In genomic region chr10:81362336-81362949, GRCm38 (mm10) we compare ENCODE assay signal across 12 mouse cellular contexts. TPM values are rescaled to one million over a fixed set of nuclear protein-coding genes. Genes with fewer than 3 reads are reported as not detected.
A peak's percentile ranks its signal among the peaks of the same experiment; 100 is the strongest.
DNase-seq lines count a peak whose midpoint lies in the region; ATAC-seq and TF ChIP-seq lines count a peak whose summit lies in the region.
"Had no signal": no experiment of that assay in that cellular context is flagged by ENCODE, and none has a peak within 500 bp of the region (broad histone marks: within the 10 kb centered on the region; RNA-seq: fewer than 3 reads in every experiment).

No protein-coding gene starts in this region.

- peak overlapping the region; percentile 82 for H3K4me2 ChIP-seq in heart, embryonic 12.5 days
- peak overlapping the region; percentile 96 for H3K4me2 ChIP-seq in liver, embryonic 12.5 days
- H3K4me2 ChIP-seq in stomach, postnatal 0 days (replicated peaks; ENCODE audit: low read depth), result peak overlapping the region; percentile 25

- TF ChIP-seq EP300 in stomach, postnatal 0 days (optimal IDR thresholded peaks at IDR 0.05), result no peak

- H3K27ac ChIP-seq in heart, embryonic 12.5 days (ENCODE audit: poor library complexity, severe bottlenecking), result peak overlapping the region; percentile 96
- H3K27ac ChIP-seq in testis, adult 2 months (ENCODE audit: control insufficient read depth, insufficient read depth, low read depth, low read length), result no peak overlapping the region
- H3K27ac ChIP-seq in liver, embryonic 12.5 days, result peak overlapping the region; percentile 94
- peak overlapping the region; percentile 82 for H3K27ac ChIP-seq in stomach, postnatal 0 days (replicated peaks)
- H3K27ac ChIP-seq: left cerebral cortex, adult 2 months had no signal

- WGBS in heart, embryonic 12.5 days, result 48% methylated on average over 12 of the region's 12 CpGs
- 32% methylated on average over 12 of the region's 12 CpGs for WGBS in liver, embryonic 12.5 days (ENCODE audit: insufficient replicate concordance)
- 60% methylated on average over 12 of the region's 12 CpGs for WGBS in stomach, postnatal 0 days

- no peak for TF ChIP-seq CTCF in testis, adult 2 months (IDR thresholded peaks at IDR 0.05; ENCODE audit: control insufficient read depth, insufficient read depth, insufficient replicate concordance, low read depth, low read length)
- TF ChIP-seq CTCF in stomach, postnatal 0 days (IDR thresholded peaks at IDR 0.05; ENCODE audit: low read depth), result no peak

- no peaks in the 10 kb centered on the region for H3K9me3 ChIP-seq in heart, embryonic 12.5 days (replicated peaks)
- no peaks in the 10 kb centered on the region for H3K9me3 ChIP-seq in liver, embryonic 12.5 days (replicated peaks)
- H3K9me3 ChIP-seq in stomach, postnatal 0 days (ENCODE audit: control insufficient read depth, low read length), result no peaks in the 10 kb centered on the region

- intact Hi-C loops in heart, postnatal 36 days (cut with DNase I), result no loop called here
- intact Hi-C loops in left cerebral cortex, postnatal 25 days (cut with DNase I), result no loop called here

- peak; percentile 58 for ATAC-seq in heart, embryonic 12.5 days (ENCODE audit: insufficient number of reproducible peaks, low FRiP score)
- peak; percentile 87 for ATAC-seq in liver, embryonic 12.5 days
- peak; percentile 36 for ATAC-seq in stomach, postnatal 0 days (ENCODE audit: low FRiP score, low TSS enrichment)

- peaks cover 33% of the 10 kb centered on the region for H3K36me3 ChIP-seq in heart, embryonic 12.5 days
- no peaks in the 10 kb centered on the region for H3K36me3 ChIP-seq in testis, adult 2 months (ENCODE audit: control insufficient read depth, insufficient read depth, low read length)
- peaks cover 69% of the 10 kb centered on the region for H3K36me3 ChIP-seq in liver, embryonic 12.5 days
- peaks cover 5% of the 10 kb centered on the region; the same call in 1 of the 2 replicates for H3K36me3 ChIP-seq in stomach, postnatal 0 days (ENCODE audit: control insufficient read depth, insufficient read depth, low read length)

- peaks cover 87% of the 10 kb centered on the region for H3K4me1 ChIP-seq in heart, embryonic 12.5 days (replicated peaks)
- peaks cover 28% of the 10 kb centered on the region for H3K4me1 ChIP-seq in testis, adult 2 months (ENCODE audit: control insufficient read depth, insufficient read depth, low read length)
- peaks cover 93% of the 10 kb centered on the region for H3K4me1 ChIP-seq in liver, embryonic 12.5 days
- H3K4me1 ChIP-seq in stomach, postnatal 0 days (replicated peaks; ENCODE audit: control insufficient read depth, insufficient read depth), result peaks cover 4% of the 10 kb centered on the region

- TF ChIP-seq POLR2A in testis, adult 2 months (IDR thresholded peaks at IDR 0.05; ENCODE audit: control insufficient read depth, low read depth, low read length), result no peak

- peak overlapping the region; percentile 49; the same call in 1 of the 2 replicates for H3K4me3 ChIP-seq in heart, embryonic 12.5 days
- H3K4me3 ChIP-seq in testis, adult 2 months (ENCODE audit: control insufficient read depth, low read depth, low read length), result peak overlapping the region; percentile 83
- peak overlapping the region; percentile 25 for H3K4me3 ChIP-seq in liver, embryonic 12.5 days
- H3K4me3 ChIP-seq in stomach, postnatal 0 days (ENCODE audit: low read depth, low read length), result no peak overlapping the region
- H3K4me3 ChIP-seq: left cerebral cortex, adult 2 months had no signal

- H3K9ac ChIP-seq in heart, embryonic 12.5 days, result peak overlapping the region; percentile 78
- peak overlapping the region; percentile 62 for H3K9ac ChIP-seq in liver, embryonic 12.5 days
- peak overlapping the region; percentile 38 for H3K9ac ChIP-seq in stomach, postnatal 0 days (ENCODE audit: low read length)

- H3K27me3 ChIP-seq in heart, embryonic 12.5 days (replicated peaks), result peaks cover 3% of the 10 kb centered on the region; the same call in 1 of the 2 replicates
- H3K27me3 ChIP-seq in testis, adult 2 months (ENCODE audit: control insufficient read depth, insufficient read depth, low read length), result no peaks in the 10 kb centered on the region
- no peaks in the 10 kb centered on the region for H3K27me3 ChIP-seq in liver, embryonic 12.5 days (replicated peaks)
- no peaks in the 10 kb centered on the region for H3K27me3 ChIP-seq in stomach, postnatal 0 days (ENCODE audit: control insufficient read depth, insufficient read depth, low read length)

- DNase-seq in heart, postnatal 36 days, result no peak
- no peak for DNase-seq in testis, postnatal 10 days (ENCODE audit: low spot score)
- peak; percentile 70 for DNase-seq in stomach, postnatal 0 days (ENCODE audit: low spot score)
- no peak for DNase-seq in kidney, postnatal 25 days
- no peak for DNase-seq in left cerebral cortex, postnatal 25 days (ENCODE audit: low spot score in 2 of 2)
- DNase-seq: gastrocnemius, postnatal 10 days; kidney, adult 2 months had no signal

RNA-seq across cellular contexts. Expression of gene 4930404N11Rik, which starts 3.2 kb away (rescaled TPM):
- polyA plus RNA-seq in heart, embryonic 12.5 days (2016; fragmentation: Nextera tagmentation; extraction: Ambion mirVana), result 0.82 and 0.91 TPM in 2 replicates
- under 1 TPM; 0.31 to 0.81 TPM for total RNA-seq in heart, postnatal 36 days (2021)
- 273 and 296 TPM in 2 replicates for polyA plus RNA-seq in testis, adult 2 months (2012; rRNA removed)
- polyA plus RNA-seq in liver, embryonic 12.5 days (2016; fragmentation: Nextera tagmentation; extraction: Ambion mirVana), result 1.4 TPM in 2 replicates
- 16.5 and 17.5 TPM in 2 replicates for polyA plus RNA-seq in stomach, postnatal 0 days (2015; fragmentation: Nextera tagmentation; extraction: Ambion mirVana)
- 1 to 10 TPM in 1 of 2 experiments, under 1 TPM in 1; 0.78 to 2.2 TPM for total RNA-seq in left cerebral cortex, postnatal 25 days (2021)
- total RNA-seq: midbrain, postnatal 0 days had no signal

RNA-seq across cellular contexts. Expression of gene Mfsd12, which starts 5.2 kb away (rescaled TPM):
- polyA plus RNA-seq in heart, embryonic 12.5 days (2016; fragmentation: Nextera tagmentation; extraction: Ambion mirVana), result 13.0 and 13.4 TPM in 2 replicates
- total RNA-seq in heart, postnatal 36 days (2021), result 10 to 100 TPM; 11.7 to 12.5 TPM
- polyA plus RNA-seq in testis, adult 2 months (2012; rRNA removed), result 33.1 and 39.7 TPM in 2 replicates
- 20.8 and 21.0 TPM in 2 replicates for polyA plus RNA-seq in liver, embryonic 12.5 days (2016; fragmentation: Nextera tagmentation; extraction: Ambion mirVana)
- polyA plus RNA-seq in stomach, postnatal 0 days (2015; fragmentation: Nextera tagmentation; extraction: Ambion mirVana), result 7.4 and 7.9 TPM in 2 replicates
- total RNA-seq in left cerebral cortex, postnatal 25 days (2021), result 10 to 100 TPM; 39.3 to 41.1 TPM

RNA-seq across cellular contexts. Expression of gene Hmg20b, which starts 12.2 kb away (rescaled TPM):
- 107 and 109 TPM in 2 replicates for polyA plus RNA-seq in heart, embryonic 12.5 days (2016; fragmentation: Nextera tagmentation; extraction: Ambion mirVana)
- total RNA-seq in heart, postnatal 36 days (2021), result 10 to 100 TPM; 60.4 to 67.1 TPM
- 23.0 and 27.7 TPM in 2 replicates for polyA plus RNA-seq in testis, adult 2 months (2012; rRNA removed)
- polyA plus RNA-seq in liver, embryonic 12.5 days (2016; fragmentation: Nextera tagmentation; extraction: Ambion mirVana), result 39.9 and 47.1 TPM in 2 replicates
- polyA plus RNA-seq in stomach, postnatal 0 days (2015; fragmentation: Nextera tagmentation; extraction: Ambion mirVana), result 72.2 and 77.9 TPM in 2 replicates
- 10 to 100 TPM; 23.5 to 28.4 TPM for total RNA-seq in left cerebral cortex, postnatal 25 days (2021)

RNA-seq across cellular contexts. Expression of gene Fzr1, which starts 15.9 kb away (rescaled TPM):
- 96.4 and 99.5 TPM in 2 replicates for polyA plus RNA-seq in heart, embryonic 12.5 days (2016; fragmentation: Nextera tagmentation; extraction: Ambion mirVana)
- total RNA-seq in heart, postnatal 36 days (2021), result 10 to 100 TPM; 27.8 to 29.4 TPM
- 161 and 178 TPM in 2 replicates for polyA plus RNA-seq in testis, adult 2 months (2012; rRNA removed)
- polyA plus RNA-seq in liver, embryonic 12.5 days (2016; fragmentation: Nextera tagmentation; extraction: Ambion mirVana), result 93.8 and 100 TPM in 2 replicates
- 51.4 and 51.6 TPM in 2 replicates for polyA plus RNA-seq in stomach, postnatal 0 days (2015; fragmentation: Nextera tagmentation; extraction: Ambion mirVana)
- total RNA-seq in left cerebral cortex, postnatal 25 days (2021), result 10 to 100 TPM; 63.5 to 70.2 TPM

RNA-seq across cellular contexts. Expression of gene Gipc3, which starts 19.4 kb away (rescaled TPM):
- polyA plus RNA-seq in heart, embryonic 12.5 days (2016; fragmentation: Nextera tagmentation; extraction: Ambion mirVana), result not detected in 2 replicates
- total RNA-seq in heart, postnatal 36 days (2021), result 1 to 10 TPM; 5.9 TPM
- polyA plus RNA-seq in testis, adult 2 months (2012; rRNA removed), result 3.3 and 4.1 TPM in 2 replicates
- polyA plus RNA-seq in liver, embryonic 12.5 days (2016; fragmentation: Nextera tagmentation; extraction: Ambion mirVana), result 0.04 TPM in 1 of 2 replicates, not detected in the other
- polyA plus RNA-seq in stomach, postnatal 0 days (2015; fragmentation: Nextera tagmentation; extraction: Ambion mirVana), result 0.06 and 0.10 TPM in 2 replicates
- total RNA-seq in left cerebral cortex, postnatal 25 days (2021), result under 1 TPM; 0.92 to 0.96 TPM
- polyA plus RNA-seq: midbrain, postnatal 0 days had no signal

Comparison
In these comparisons a context has a peak if more than half of its experiments do, and no peak if none do; other contexts are left out.
1. ATAC-seq: peak in every context shown above with its lines; median percentile 87 in liver, embryonic 12.5 days; 58 in heart, embryonic 12.5 days; 36 in stomach, postnatal 0 days.
2. H3K4me2 ChIP-seq: peak in every context shown above with its lines; median percentile 96 in liver, embryonic 12.5 days; 82 in heart, embryonic 12.5 days; 25 in stomach, postnatal 0 days.
3. RNA of gene 4930404N11Rik, which starts 3.2 kb away (polyA plus RNA-seq): 273 to 296 TPM in testis, adult 2 months; 16.5 to 17.5 TPM in stomach, postnatal 0 days, 1.4 TPM in liver, embryonic 12.5 days and 0.82 to 0.91 TPM in heart, embryonic 12.5 days; every median in the first group is over 10 times any median in the second.
4. Peak in every context shown above with its lines, with median percentiles within 50 percentile points of each other: H3K9ac ChIP-seq.